ENCODE assay signal across 15 mouse cellular contexts in genomic region chr19:18436351-18436750, GRCm38 (mm10).
DNase-seq lines count a peak whose midpoint lies in the region; ATAC-seq and TF ChIP-seq lines count a peak whose summit lies in the region.
"Had no signal": no experiment of that assay in that cellular context is flagged by ENCODE, and none has a peak within 500 bp of the region (broad histone marks: within the 10 kb centered on the region; RNA-seq: fewer than 3 reads in every experiment).

No protein-coding gene starts in this region.

- no peak overlapping the region for H3K4me2 ChIP-seq in kidney, postnatal 0 days (ENCODE audit: low read length)
- no peak overlapping the region for H3K4me2 ChIP-seq in embryonic facial prominence, embryonic 14.5 days (ENCODE audit: low read depth, low read length)
- no peak overlapping the region for H3K4me2 ChIP-seq in stomach, postnatal 0 days (replicated peaks; ENCODE audit: low read depth)
- H3K4me2 ChIP-seq: liver, embryonic 12.5 days had no signal

- no peak overlapping the region for H3K4me3 ChIP-seq in kidney, postnatal 0 days (replicated peaks; ENCODE audit: low read depth, low read length)
- H3K4me3 ChIP-seq in embryonic facial prominence, embryonic 14.5 days (ENCODE audit: low read depth, low read length), result no peak overlapping the region
- no peak overlapping the region for H3K4me3 ChIP-seq in stomach, postnatal 0 days (ENCODE audit: low read depth, low read length)
- H3K4me3 ChIP-seq: erythroblast, embryonic 14.5 days; liver, embryonic 12.5 days; megakaryocyte, embryonic 14.5 days had no signal

- H3K36me3 ChIP-seq in kidney, postnatal 0 days (ENCODE audit: insufficient read depth, low read length), result no peaks in the 10 kb centered on the region
- H3K36me3 ChIP-seq in embryonic facial prominence, embryonic 14.5 days (ENCODE audit: control insufficient read depth, insufficient read depth, low read length), result no peaks in the 10 kb centered on the region
- no peaks in the 10 kb centered on the region for H3K36me3 ChIP-seq in stomach, postnatal 0 days (ENCODE audit: control insufficient read depth, insufficient read depth, low read length)
- H3K36me3 ChIP-seq: liver, embryonic 12.5 days had no signal

- H3K9me3 ChIP-seq in kidney, postnatal 0 days (replicated peaks; ENCODE audit: low read length), result no peaks in the 10 kb centered on the region
- H3K9me3 ChIP-seq in embryonic facial prominence, embryonic 14.5 days (ENCODE audit: control insufficient read depth, low read length), result no peaks in the 10 kb centered on the region
- H3K9me3 ChIP-seq in stomach, postnatal 0 days (ENCODE audit: control insufficient read depth, low read length), result no peaks in the 10 kb centered on the region
- H3K9me3 ChIP-seq: liver, embryonic 12.5 days; megakaryocyte, embryonic 14.5 days had no signal

- TF ChIP-seq EP300 in stomach, postnatal 0 days (optimal IDR thresholded peaks at IDR 0.05), result no peak

- DNase-seq in kidney, postnatal 0 days (ENCODE audit: low spot score), result peak; percentile 90
- no peak for DNase-seq in kidney, postnatal 36 days
- peak; percentile 14 for DNase-seq in ovary, postnatal 36 days (ENCODE audit: low spot score)
- no peak for DNase-seq in ovary, postnatal 10 days (ENCODE audit: low spot score)
- DNase-seq in embryonic facial prominence, embryonic 14.5 days (ENCODE audit: low spot score), result peak; percentile 39
- DNase-seq in stomach, postnatal 0 days (ENCODE audit: low spot score), result peak; percentile 14
- no peak for DNase-seq in thymus, postnatal 0 days (ENCODE audit: low spot score)
- no peak for DNase-seq in gastrocnemius, adult 18-20 months (ENCODE audit: low spot score)
- DNase-seq: cerebellum, postnatal 25 days; heart, adult 18-20 months; heart, postnatal 36 days had no signal

- H3K9ac ChIP-seq in kidney, postnatal 0 days (ENCODE audit: low read depth, low read length), result no peak overlapping the region
- H3K9ac ChIP-seq in embryonic facial prominence, embryonic 14.5 days (ENCODE audit: low read depth, low read length), result no peak overlapping the region
- H3K9ac ChIP-seq in stomach, postnatal 0 days (ENCODE audit: low read length), result no peak overlapping the region
- H3K9ac ChIP-seq: liver, embryonic 12.5 days had no signal

- H3K27me3 ChIP-seq in kidney, postnatal 0 days (ENCODE audit: insufficient read depth, low read length), result no peaks in the 10 kb centered on the region
- H3K27me3 ChIP-seq in embryonic facial prominence, embryonic 14.5 days (replicated peaks; ENCODE audit: control insufficient read depth, insufficient read depth, low read length), result no peaks in the 10 kb centered on the region
- no peaks in the 10 kb centered on the region for H3K27me3 ChIP-seq in stomach, postnatal 0 days (ENCODE audit: control insufficient read depth, insufficient read depth, low read length)
- H3K27me3 ChIP-seq: liver, embryonic 12.5 days; megakaryocyte, embryonic 14.5 days had no signal

- H3K27ac ChIP-seq in kidney, postnatal 0 days, result no peak overlapping the region
- no peak overlapping the region for H3K27ac ChIP-seq in embryonic facial prominence, embryonic 14.5 days (replicated peaks; ENCODE audit: low read depth, low read length)
- no peak overlapping the region for H3K27ac ChIP-seq in stomach, postnatal 0 days (replicated peaks)
- H3K27ac ChIP-seq: liver, embryonic 12.5 days had no signal

- TF ChIP-seq CTCF in kidney, postnatal 0 days (IDR thresholded peaks at IDR 0.05; ENCODE audit: low read depth), result no peak
- no peak for TF ChIP-seq CTCF in stomach, postnatal 0 days (IDR thresholded peaks at IDR 0.05; ENCODE audit: low read depth)

- no peak for ATAC-seq in kidney, postnatal 0 days (replicated peaks; ENCODE audit: low FRiP score, low read depth)
- no peak for ATAC-seq in embryonic facial prominence, embryonic 14.5 days (ENCODE audit: low read depth)
- no peak for ATAC-seq in stomach, postnatal 0 days (ENCODE audit: low FRiP score, low TSS enrichment)
- ATAC-seq: intestine, postnatal 0 days; liver, embryonic 12.5 days had no signal

- no peaks in the 10 kb centered on the region for H3K4me1 ChIP-seq in kidney, postnatal 0 days (replicated peaks; ENCODE audit: insufficient read depth, low read length)
- no peaks in the 10 kb centered on the region for H3K4me1 ChIP-seq in embryonic facial prominence, embryonic 14.5 days (ENCODE audit: control insufficient read depth, insufficient read depth, low read length)
- no peaks in the 10 kb centered on the region for H3K4me1 ChIP-seq in stomach, postnatal 0 days (replicated peaks; ENCODE audit: control insufficient read depth, insufficient read depth)
- H3K4me1 ChIP-seq: liver, embryonic 12.5 days; megakaryocyte, embryonic 14.5 days had no signal

- 42% methylated on average over 3 of the region's 3 CpGs for WGBS in kidney, postnatal 0 days
- WGBS in embryonic facial prominence, embryonic 14.5 days, result 43% methylated on average over 3 of the region's 3 CpGs
- WGBS in stomach, postnatal 0 days, result 11% methylated on average over 3 of the region's 3 CpGs

Comparison
In these comparisons a context has a peak if more than half of its experiments do, and no peak if none do; other contexts are left out.
1. DNase-seq: peak in kidney, postnatal 0 days (single experiment), ovary, postnatal 36 days (single experiment), embryonic facial prominence, embryonic 14.5 days (single experiment) and stomach, postnatal 0 days (single experiment); none in kidney, postnatal 36 days (0 of 2), ovary, postnatal 10 days (single experiment), thymus, postnatal 0 days (single experiment) and gastrocnemius, adult 18-20 months (single experiment).